Mouse (Mus musculus) hindbrain, embryonic 16.5 days (tissue): ENCODE results near the gene Armc8. TPM values are rescaled to one million over a fixed set of nuclear protein-coding genes. Genes with fewer than 3 reads are reported as not detected.
"Not testable (repeated sequence)": the region's sequence is repeated elsewhere in the genome, so short reads cannot be mapped to it uniquely, and the experiment has no call there.

Experiments used
- ATAC-seq: fragments of 200-750 bp; cut with Nextera tagmentation; 2 replicates; pipeline ENCODE4 v1.8.0; 2017; ENCODE audit warnings: moderate TSS enrichment, moderate library complexity
- H3K27ac ChIP-seq: fragments of 300-500 bp; sonication (generic); 2 replicates; pipeline ENCODE4 v1.5.1; 2014; ENCODE audit warnings: low read depth, mild to moderate bottlenecking, control low read depth, low read length, moderate library complexity
- H3K27me3 ChIP-seq: fragments of 300-500 bp; sonication (generic); replicated peaks from 2 replicates; pipeline ENCODE4 v1.6.1; 2014; ENCODE audit warnings: low read length; ENCODE audit not compliant: control insufficient read depth, insufficient read depth
- H3K36me3 ChIP-seq: fragments of 300-500 bp; sonication (generic); 2 replicates; pipeline ENCODE4 v1.6.1; 2014; ENCODE audit warnings: mild to moderate bottlenecking, low read length, moderate library complexity, mixed read lengths; ENCODE audit not compliant: control insufficient read depth, insufficient read depth
- H3K4me1 ChIP-seq: fragments of 300-500 bp; sonication (generic); 2 replicates; pipeline ENCODE4 v1.6.1; 2014; ENCODE audit warnings: low read depth, low read length; ENCODE audit not compliant: control insufficient read depth, insufficient read depth
- H3K4me2 ChIP-seq: fragments of 300-500 bp; sonication (generic); 2 replicates; pipeline ENCODE4 v1.6.1; 2014; ENCODE audit warnings: mild to moderate bottlenecking, low read length, control low read depth, moderate library complexity
- H3K4me3 ChIP-seq: fragments of 300-500 bp; sonication (generic); 2 replicates; pipeline ENCODE4 v1.5.1; 2014; ENCODE audit warnings: mild to moderate bottlenecking, low read length, control low read depth, moderate library complexity
- H3K9ac ChIP-seq: fragments of 300-500 bp; sonication (generic); 2 replicates; pipeline ENCODE4 v1.6.1; 2014; ENCODE audit warnings: low read depth, mild to moderate bottlenecking, control low read depth, low read length, moderate library complexity
- H3K9me3 ChIP-seq: fragments of 300-500 bp; sonication (generic); 2 replicates; pipeline ENCODE4 v1.6.1; 2014; ENCODE audit warnings: mild to moderate bottlenecking, low read length, moderate library complexity; ENCODE audit not compliant: control insufficient read depth
- WGBS: fragments of 180-500 bp; shearing (Covaris S2); extraction: QIAGEN DNeasy Blood & Tissue Kit; methylation state at CpG from one replicate; pipeline ENCODE4 v1.1.7; 2014; 5-methylcytosine and 5-hydroxymethylcytosine counted together
- polyA plus RNA-seq: library from polyadenylated mRNA; unstranded; fragments of >200 nt; fragmentation: Nextera tagmentation; extraction: Ambion mirVana; gene quantifications from 2 replicates; pipeline ENCODE4 v1.2.1, GENCODE M21; 2015

The Armc8 gene
- 75.1 and 78.0 TPM in 2 replicates for polyA plus RNA-seq

DNA sequence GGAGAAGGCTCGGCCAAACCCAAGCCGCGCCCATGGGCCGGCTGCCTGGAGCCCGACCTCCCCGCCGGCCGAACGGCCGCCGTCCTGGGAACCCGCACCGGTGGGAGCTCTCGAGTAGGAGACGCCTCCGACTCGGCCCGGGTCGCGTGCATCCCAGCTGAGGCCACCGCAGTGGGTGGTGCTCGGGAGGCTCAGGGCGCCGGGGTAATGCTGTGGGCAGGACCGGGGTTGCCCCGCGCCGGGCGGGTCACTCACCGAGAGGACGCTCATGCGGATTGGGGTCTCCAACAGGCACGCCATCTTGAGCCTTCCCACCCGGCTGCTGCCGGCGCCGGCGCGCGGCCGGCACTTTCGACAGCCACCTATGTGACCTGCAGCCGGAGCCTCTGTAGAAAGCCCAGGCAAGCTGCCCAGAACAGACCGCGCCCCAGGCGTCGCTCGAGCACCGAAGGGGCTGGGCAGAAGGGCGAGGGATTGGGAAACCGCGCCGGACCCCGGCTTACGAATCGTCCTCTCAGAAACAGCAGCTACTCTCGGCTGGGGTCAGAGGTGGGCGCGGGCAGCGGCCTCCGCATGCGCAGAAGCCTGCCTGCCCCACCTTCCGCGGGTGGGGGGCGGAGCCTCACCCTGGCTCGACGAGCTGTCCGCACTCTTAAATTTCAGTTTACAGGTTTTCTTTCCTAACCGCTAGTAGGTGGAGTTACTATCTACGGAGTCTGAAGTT is at the start of gene Armc8:
Gene Armc8, minus strand, starts transcription at position 553 of the 724 bp plus-strand sequence.
- Histone ChIP-seq H3K4me2 (peak within 1 kb of the TSS; percentile 89), H3K9me3 (no peaks in the 10 kb centered on the region), H3K4me3 (peak within 1 kb of the TSS; percentile 98), H3K36me3 (no peaks in the 10 kb centered on the region), H3K9ac (peak within 1 kb of the TSS; percentile 94), H3K27me3 (no peaks in the 10 kb centered on the region; the same call in 1 of the 2 replicates), H3K4me1 (peaks cover 11% of the 10 kb centered on the region), H3K27ac (peak within 1 kb of the TSS; percentile 99)
- ATAC-seq = peak; percentile 96
- 0% methylated on average over 69 of the region's 70 CpGs for WGBS

DNA sequence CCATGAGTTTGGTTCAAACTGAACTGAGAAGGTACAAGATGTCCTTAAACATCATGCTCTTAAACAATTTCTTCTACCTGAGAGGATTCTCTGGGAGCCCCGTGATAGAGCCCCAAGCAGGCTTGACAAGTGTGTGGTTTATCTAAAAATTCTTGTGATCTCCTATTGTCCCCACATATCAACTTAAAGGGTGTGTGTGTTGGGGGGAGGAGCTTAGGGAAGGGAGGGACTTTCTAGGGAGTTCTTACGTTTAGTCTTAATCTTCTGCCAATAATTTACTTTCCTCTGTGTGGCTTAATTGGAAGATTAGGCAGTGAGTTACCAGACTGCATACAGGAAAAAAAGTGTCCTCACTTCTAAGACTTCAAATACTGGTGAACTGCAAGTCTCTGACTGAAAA is 43.5 kb upstream of the Armc8 start, which contains the start of gene A4gnt:
Gene A4gnt, plus strand, starts transcription at position 301 of the 400 bp plus-strand sequence.
- Histone ChIP-seq H3K4me2 (no peak within 1 kb of the TSS), H3K9me3 (no peaks in the 10 kb centered on the region), H3K36me3 (no peaks in the 10 kb centered on the region), H3K27me3 (no peaks in the 10 kb centered on the region), H3K4me1 (no peaks in the 10 kb centered on the region), H3K27ac (no peak within 1 kb of the TSS), H3K4me3 (no peak within 1 kb of the TSS), H3K9ac (no peak within 1 kb of the TSS)
- WGBS = 61% methylated on average over 2 of the region's 2 CpGs
- no peak for ATAC-seq

- no peak overlapping the region for H3K4me2 ChIP-seq
- 76% methylated on average over 2 of the region's 2 CpGs for WGBS
- H3K27ac ChIP-seq = no peak overlapping the region
- no peak overlapping the region for H3K9ac ChIP-seq
- no peaks in the 10 kb centered on the region for H3K36me3 ChIP-seq
- ATAC-seq = no peak
- no peaks in the 10 kb centered on the region for H3K9me3 ChIP-seq
- H3K4me1 ChIP-seq = no peaks in the 10 kb centered on the region
- H3K4me3 ChIP-seq = no peak overlapping the region
- H3K27me3 ChIP-seq = no peaks in the 10 kb centered on the region
Measured at GRCm38 (mm10) chr9:99603566-99603965, 34.9 kb upstream of the Armc8 start.

DNA sequence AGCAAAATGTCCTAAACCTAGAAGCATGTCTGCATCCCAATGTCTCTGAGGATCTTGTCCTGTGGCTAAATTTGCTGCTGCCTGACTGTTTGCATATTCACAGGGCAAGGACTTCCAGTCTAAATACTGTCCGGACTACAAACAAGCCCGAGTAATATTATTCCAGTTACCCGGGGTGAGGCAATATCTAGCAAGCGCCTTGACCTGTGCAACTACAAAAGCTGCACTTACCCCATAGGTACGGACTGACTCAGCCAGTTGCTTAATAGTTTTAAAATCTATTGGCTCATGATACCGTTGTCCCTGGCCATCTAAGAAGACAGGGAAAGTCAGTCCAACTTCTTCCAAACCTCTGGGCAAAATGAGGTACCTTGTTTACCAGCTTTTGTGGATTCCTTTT is 30.4 kb upstream of the Armc8 start:
- H3K9ac ChIP-seq, H3K4me1 ChIP-seq, ATAC-seq, H3K36me3 ChIP-seq, H3K4me2 ChIP-seq, H3K27ac ChIP-seq, H3K9me3 ChIP-seq, H3K27me3 ChIP-seq, H3K4me3 ChIP-seq: not testable (repeated sequence)
- WGBS = 94% methylated on average over 6 of the region's 6 CpGs

GRCm38 (mm10) chr9:99591144-99591543 is 22.4 kb upstream of the Armc8 start:
- 85% methylated on average over 8 of the region's 8 CpGs for WGBS
- no peak for ATAC-seq
- Histone ChIP-seq H3K4me3 (no peak overlapping the region), H3K9ac (no peak overlapping the region), H3K27me3 (no peaks in the 10 kb centered on the region), H3K4me2 (no peak overlapping the region), H3K4me1 (no peaks in the 10 kb centered on the region), H3K36me3 (no peaks in the 10 kb centered on the region), H3K27ac (no peak overlapping the region), H3K9me3 (no peaks in the 10 kb centered on the region)

GRCm38 (mm10) chr9:99587505-99588202 is 19.0 kb upstream of the Armc8 start:
- no peak for ATAC-seq
- Histone ChIP-seq H3K9ac (no peak overlapping the region), H3K4me2 (no peak overlapping the region), H3K9me3 (no peaks in the 10 kb centered on the region), H3K4me1 (no peaks in the 10 kb centered on the region), H3K27me3 (no peaks in the 10 kb centered on the region), H3K36me3 (peaks cover 10% of the 10 kb centered on the region), H3K4me3 (no peak overlapping the region), H3K27ac (no peak overlapping the region)
- WGBS = 24% methylated on average over 8 of the region's 8 CpGs

DNA sequence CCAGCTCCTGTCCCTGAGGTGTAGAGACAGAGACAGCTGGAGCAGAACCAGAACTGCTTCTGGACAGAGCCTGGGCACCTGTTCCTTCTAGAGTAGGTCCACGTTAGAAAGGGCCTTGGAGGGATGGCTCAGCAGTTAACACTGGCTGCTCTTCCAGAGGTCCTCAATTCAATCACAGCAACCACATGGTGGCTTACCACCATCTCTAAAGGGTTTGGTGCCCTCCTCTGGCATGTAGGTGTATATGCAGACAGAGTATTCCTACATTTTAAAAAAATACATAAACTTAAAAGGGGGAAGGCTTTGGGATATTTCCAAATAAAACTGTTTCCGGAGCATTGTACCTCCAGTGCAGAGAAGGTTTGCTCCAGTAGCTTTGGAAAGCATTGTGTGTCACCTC is 12.0 kb upstream of the Armc8 start:
- Histone ChIP-seq H3K36me3 (peaks cover 16% of the 10 kb centered on the region), H3K4me2 (no peak overlapping the region)
- ATAC-seq = 0 out of 2 replicates have a peak, but pooled peaks have one; percentile 50

DNA sequence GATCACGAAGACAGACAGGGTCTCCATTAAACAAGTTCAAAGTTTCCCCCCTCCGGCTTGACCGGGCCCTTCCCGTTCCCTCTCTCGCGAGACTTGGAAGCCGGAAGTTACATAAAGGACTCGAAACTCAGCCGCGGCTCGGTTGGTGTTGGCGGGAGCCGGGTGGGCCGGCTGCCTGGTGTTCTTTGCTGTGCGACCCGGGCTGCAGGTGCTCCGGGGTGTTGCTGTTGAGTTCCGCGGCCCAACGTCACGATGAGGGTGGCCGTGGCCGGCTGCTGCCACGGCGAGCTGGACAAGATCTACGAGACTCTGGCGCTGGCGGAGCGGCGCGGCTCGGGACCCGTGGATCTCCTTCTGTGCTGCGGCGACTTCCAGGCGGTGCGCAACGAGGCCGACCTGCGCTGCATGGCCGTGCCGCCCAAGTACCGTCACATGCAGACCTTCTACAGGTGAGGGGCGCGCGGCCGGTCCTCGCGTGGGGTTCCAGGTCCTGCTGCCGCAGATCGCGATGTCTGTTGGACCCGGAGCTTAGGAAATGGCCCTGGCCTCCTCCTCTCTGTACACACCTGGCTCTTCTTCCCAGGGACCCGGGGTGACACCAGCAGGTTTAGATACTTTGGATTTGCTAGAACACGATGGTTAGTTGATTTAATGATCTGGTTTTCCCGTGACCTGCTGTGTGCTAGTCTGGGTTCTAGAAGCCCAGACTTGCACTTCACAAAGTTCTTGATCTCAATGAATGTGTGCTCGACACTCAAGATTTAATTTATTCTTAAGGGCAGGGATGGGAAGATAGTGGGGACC is 7.2 kb upstream of the Armc8 start, which contains the start of gene Dbr1:
Gene Dbr1, plus strand, starts transcription at position 123 of the 804 bp plus-strand sequence.
- WGBS = under 1% methylated on average over 46 of the region's 57 CpGs
- Histone ChIP-seq H3K9me3 (no peaks in the 10 kb centered on the region), H3K4me2 (peak within 1 kb of the TSS; percentile 65), H3K27me3 (no peaks in the 10 kb centered on the region; the same call in 1 of the 2 replicates), H3K9ac (peak within 1 kb of the TSS; percentile 93), H3K27ac (peak within 1 kb of the TSS; percentile 85), H3K4me3 (peak within 1 kb of the TSS; percentile 99), H3K36me3 (no peaks in the 10 kb centered on the region), H3K4me1 (peaks cover 14% of the 10 kb centered on the region)
- peak; percentile 97 for ATAC-seq

More for the DNA sequence above, 12.0 kb upstream of the Armc8 start:
- H3K9ac ChIP-seq = no peak overlapping the region
- H3K4me3 ChIP-seq = no peak overlapping the region
- H3K9me3 ChIP-seq = no peaks in the 10 kb centered on the region
- peaks cover 14% of the 10 kb centered on the region for H3K4me1 ChIP-seq
- WGBS = 58% methylated on average over 2 of the region's 2 CpGs
- no peak overlapping the region for H3K27ac ChIP-seq
- H3K27me3 ChIP-seq = no peaks in the 10 kb centered on the region
